Mouse (Mus musculus) neural tube, embryonic 11.5 days (tissue): Measurements from ENCODE around the gene Prkag1. TPM values are rescaled to one million over a fixed set of nuclear protein-coding genes. Genes with fewer than 3 reads are reported as not detected.

Experiments
- ATAC-seq: fragments of 200-750 bp; cut with Nextera tagmentation; 2 replicates; pipeline ENCODE4 v1.8.0; 2017; ENCODE audit warnings: moderate number of reproducible peaks, mild to moderate bottlenecking, moderate TSS enrichment, moderate library complexity; ENCODE audit not compliant: insufficient read depth, low FRiP score, low TSS enrichment
- DNase-seq: peaks from one replicate; pipeline ENCODE4 v3.0.0-alpha.2; 2015; ENCODE audit warnings: low spot score
- H3K27ac ChIP-seq: fragments of 300-500 bp; sonication (generic); 2 replicates; pipeline ENCODE4 v1.5.1; 2014; ENCODE audit warnings: low read depth, mild to moderate bottlenecking, low read length
- H3K27me3 ChIP-seq: fragments of 300-500 bp; sonication (generic); 2 replicates; pipeline ENCODE4 v1.6.1; 2014; ENCODE audit warnings: mild to moderate bottlenecking, low read length, mixed read lengths; ENCODE audit not compliant: control insufficient read depth, insufficient read depth
- H3K36me3 ChIP-seq: fragments of 300-500 bp; sonication (generic); 2 replicates; pipeline ENCODE4 v1.6.1; 2014; ENCODE audit warnings: mild to moderate bottlenecking, low read length, moderate library complexity, mixed read lengths; ENCODE audit not compliant: control insufficient read depth, insufficient read depth
- H3K4me1 ChIP-seq: fragments of 300-500 bp; sonication (generic); 2 replicates; pipeline ENCODE4 v1.6.1; 2014; ENCODE audit warnings: low read length, mixed read lengths; ENCODE audit not compliant: control insufficient read depth, insufficient read depth
- H3K4me2 ChIP-seq: fragments of 300-500 bp; sonication (generic); 2 replicates; pipeline ENCODE4 v1.6.1; 2014; ENCODE audit warnings: low read depth, mild to moderate bottlenecking, moderate library complexity
- H3K4me3 ChIP-seq: fragments of 300-500 bp; sonication (generic); 2 replicates; pipeline ENCODE4 v1.5.1; 2014; ENCODE audit warnings: low read depth, low read length
- H3K9ac ChIP-seq: fragments of 300-500 bp; sonication (generic); 2 replicates; pipeline ENCODE4 v1.6.1; 2014; ENCODE audit warnings: mild to moderate bottlenecking, low read length
- H3K9me3 ChIP-seq: fragments of 300-500 bp; sonication (generic); 2 replicates; pipeline ENCODE4 v1.6.1; 2016; ENCODE audit warnings: low read length; ENCODE audit not compliant: control insufficient read depth
- WGBS: fragments of 180-500 bp; shearing (Covaris S2); extraction: QIAGEN DNeasy Blood & Tissue Kit; methylation state at CpG from one replicate; pipeline ENCODE4 v1.1.7; 2014; 5-methylcytosine and 5-hydroxymethylcytosine counted together
- polyA plus RNA-seq: library from polyadenylated mRNA; unstranded; fragments of >200 nt; fragmentation: Nextera tagmentation; extraction: Ambion mirVana; gene quantifications from 2 replicates; pipeline ENCODE4 v1.2.1, GENCODE M21; 2014

Prkag1 gene
- polyA plus RNA-seq, 1 experiment from 2014 or later, result 73.1 TPM

DNA sequence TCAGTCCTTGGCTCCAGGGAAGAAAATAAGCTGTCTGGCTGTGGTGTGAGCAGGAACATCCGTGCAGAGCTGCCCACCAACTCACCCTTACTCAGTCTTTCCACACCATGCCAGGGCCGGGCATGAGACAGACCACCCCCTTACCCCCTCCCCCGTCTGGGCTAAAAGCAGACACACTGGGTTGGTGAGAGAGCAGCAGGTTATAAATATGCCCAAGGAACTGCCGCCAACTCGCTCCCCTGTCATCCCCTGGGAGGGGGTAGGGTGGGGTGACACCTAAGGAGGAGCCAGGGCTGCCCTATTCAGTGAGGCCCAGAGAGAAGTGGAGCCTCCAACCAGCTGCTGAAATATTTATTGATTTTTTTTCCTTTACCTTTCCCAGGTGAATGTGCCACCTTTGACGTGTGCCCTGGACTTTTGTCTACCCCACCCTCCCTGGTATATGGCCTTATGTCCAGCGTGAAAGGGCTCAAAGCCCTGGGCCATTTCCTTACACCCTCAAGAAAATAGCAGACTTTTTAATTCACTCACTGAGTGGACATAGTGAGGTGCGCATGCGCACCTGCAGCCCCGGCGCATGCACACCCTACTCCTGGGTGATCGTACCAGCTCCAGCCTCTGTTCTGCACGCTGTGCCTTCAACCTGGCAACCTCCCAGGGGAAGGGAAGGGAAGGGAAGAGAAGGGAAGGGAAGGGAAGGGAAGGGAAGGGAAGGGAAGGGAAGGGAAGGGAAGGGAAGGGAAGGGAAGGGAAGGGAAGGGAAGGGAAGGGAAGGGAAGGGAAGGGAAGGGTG lies 34.3 kb downstream of the Prkag1 start:
- no peak overlapping the region for H3K4me3 ChIP-seq
- no peaks in the 10 kb centered on the region for H3K36me3 ChIP-seq
- no peak overlapping the region; the same call in 1 of the 2 replicates for H3K4me2 ChIP-seq
- peaks cover 29% of the 10 kb centered on the region for H3K4me1 ChIP-seq
- no peak for ATAC-seq
- peak; percentile 57 for DNase-seq
- no peak overlapping the region for H3K27ac ChIP-seq
- peak overlapping the region; percentile 18; the same call in 1 of the 2 replicates for H3K9ac ChIP-seq
- peaks cover 93% of the 10 kb centered on the region for H3K27me3 ChIP-seq
- no peaks in the 10 kb centered on the region for H3K9me3 ChIP-seq
- 4% methylated on average over 12 of the region's 13 CpGs for whole genome bisulfite sequencing

DNA sequence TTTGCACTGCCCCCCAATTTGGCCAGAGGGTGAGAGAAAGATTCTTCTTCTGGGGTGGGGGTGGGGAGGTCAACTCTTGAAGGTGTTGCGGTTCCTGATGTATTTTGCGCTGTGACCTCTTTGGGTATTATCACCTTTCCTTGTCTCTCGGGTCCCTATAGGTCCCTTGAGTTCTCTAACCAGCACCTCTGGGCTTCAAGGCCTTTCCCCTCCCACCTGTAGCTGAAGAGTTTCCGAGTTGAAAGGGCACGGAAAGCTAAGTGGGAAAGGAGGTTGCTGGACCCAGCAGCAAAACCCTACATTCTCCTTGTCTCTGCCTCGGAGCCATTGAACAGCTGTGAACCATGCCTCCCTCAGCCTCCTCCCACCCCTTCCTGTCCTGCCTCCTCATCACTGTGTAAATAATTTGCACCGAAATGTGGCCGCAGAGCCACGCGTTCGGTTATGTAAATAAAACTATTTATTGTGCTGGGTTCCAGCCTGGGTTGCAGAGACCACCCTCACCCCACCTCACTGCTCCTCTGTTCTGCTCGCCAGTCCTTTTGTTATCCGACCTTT lies 38.1 kb downstream of the Prkag1 start:
- Histone ChIP-seq H3K4me3 (peak overlapping the region; percentile 23), H3K9ac (no peak overlapping the region), H3K27ac (no peak overlapping the region), H3K27me3 (peaks cover 96% of the 10 kb centered on the region), H3K4me1 (peaks cover 30% of the 10 kb centered on the region), H3K36me3 (no peaks in the 10 kb centered on the region; the same call in 1 of the 2 replicates), H3K4me2 (peak overlapping the region; percentile 31), H3K9me3 (no peaks in the 10 kb centered on the region)
- no peak for ATAC-seq
- WGBS, result 4% methylated on average over 13 of the region's 13 CpGs
- peak; percentile 28 for DNase-seq

GRCm38 (mm10) chr15:98792233-98793020 lies 38.9 kb downstream of the Prkag1 start:
- DNase-seq (peak; percentile 35), ATAC-seq (no peak)
- WGBS, result 1% methylated on average over 74 of the region's 75 CpGs
- no peak overlapping the region for H3K27ac ChIP-seq
- peaks cover 96% of the 10 kb centered on the region for H3K27me3 ChIP-seq
- H3K4me1 ChIP-seq, result peaks cover 30% of the 10 kb centered on the region
- peak overlapping the region; percentile 23 for H3K4me3 ChIP-seq
- H3K9ac ChIP-seq, result 0 out of 2 replicates have a peak overlapping the region, but pooled peaks have one; percentile 4
- H3K4me2 ChIP-seq, result peak overlapping the region; percentile 31
- H3K9me3 ChIP-seq, result no peaks in the 10 kb centered on the region
- no peaks in the 10 kb centered on the region; the same call in 1 of the 2 replicates for H3K36me3 ChIP-seq

DNA sequence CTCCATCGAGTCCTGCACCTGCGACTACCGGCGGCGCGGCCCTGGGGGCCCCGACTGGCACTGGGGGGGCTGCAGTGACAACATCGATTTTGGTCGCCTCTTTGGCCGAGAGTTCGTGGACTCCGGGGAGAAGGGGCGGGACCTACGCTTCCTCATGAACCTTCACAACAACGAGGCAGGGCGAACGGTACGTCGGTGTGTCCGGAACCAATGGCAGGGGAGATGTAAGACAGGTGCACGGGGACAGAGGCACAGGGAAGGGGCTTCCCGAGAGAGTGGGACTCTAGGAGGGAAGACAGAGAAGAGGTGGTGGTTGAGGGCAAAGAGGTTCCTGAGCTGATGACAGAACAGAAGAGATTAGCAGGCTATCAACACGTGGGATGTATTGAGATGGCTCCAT lies 39.5 kb downstream of the Prkag1 start:
- ATAC-seq, result no peak
- peak overlapping the region; percentile 25; the same call in 1 of the 2 replicates for H3K4me2 ChIP-seq
- H3K9me3 ChIP-seq, result no peaks in the 10 kb centered on the region

GRCm38 (mm10) chr15:98791221-98791620 lies 40.1 kb downstream of the Prkag1 start:
- H3K9ac ChIP-seq, result peak overlapping the region; percentile 26
- H3K4me3 ChIP-seq, result peak overlapping the region; percentile 27
- peaks cover 20% of the 10 kb centered on the region; the same call in 1 of the 2 replicates for H3K4me1 ChIP-seq
- H3K36me3 ChIP-seq, result no peaks in the 10 kb centered on the region; the same call in 1 of the 2 replicates
- H3K27ac ChIP-seq, result no peak overlapping the region
- no peak for ATAC-seq
- no peaks in the 10 kb centered on the region for H3K9me3 ChIP-seq
- H3K4me2 ChIP-seq, result peak overlapping the region; percentile 25
- DNase-seq, result peak; percentile 49
- peaks cover 88% of the 10 kb centered on the region for H3K27me3 ChIP-seq
- 1% methylated on average over 12 of the region's 12 CpGs for WGBS

More for the DNA sequence above, 39.5 kb downstream of the Prkag1 start:
- Histone ChIP-seq H3K9ac (no peak overlapping the region; the same call in 1 of the 2 replicates), H3K27me3 (peaks cover 94% of the 10 kb centered on the region), H3K27ac (no peak overlapping the region), H3K4me3 (peak overlapping the region; percentile 27), H3K4me1 (peaks cover 25% of the 10 kb centered on the region), H3K36me3 (no peaks in the 10 kb centered on the region; the same call in 1 of the 2 replicates)
- under 1% methylated on average over 23 of the region's 23 CpGs for WGBS
- DNase-seq, result peak; percentile 13

DNA sequence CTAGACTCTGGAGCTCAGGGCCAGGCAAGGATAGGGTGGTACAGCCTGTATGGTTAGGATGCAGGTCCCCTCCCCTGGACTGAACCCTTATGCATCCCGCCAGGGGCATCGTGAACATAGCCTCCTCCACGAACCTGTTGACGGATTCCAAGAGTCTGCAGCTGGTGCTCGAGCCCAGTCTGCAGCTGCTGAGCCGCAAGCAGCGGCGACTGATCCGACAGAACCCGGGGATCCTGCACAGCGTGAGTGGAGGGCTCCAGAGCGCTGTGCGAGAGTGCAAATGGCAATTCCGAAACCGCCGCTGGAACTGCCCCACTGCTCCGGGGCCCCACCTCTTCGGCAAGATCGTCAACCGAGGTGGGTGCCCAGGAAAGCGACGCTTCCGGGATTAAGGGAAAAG lies 40.6 kb downstream of the Prkag1 start:
- peak overlapping the region; percentile 25 for H3K4me2 ChIP-seq
- H3K9me3 ChIP-seq, result no peaks in the 10 kb centered on the region
- 0% methylated on average over 23 of the region's 23 CpGs for WGBS
- DNase-seq, result no peak
- peaks cover 83% of the 10 kb centered on the region for H3K27me3 ChIP-seq
- H3K4me1 ChIP-seq, result peaks cover 20% of the 10 kb centered on the region; the same call in 1 of the 2 replicates
- H3K27ac ChIP-seq, result no peak overlapping the region
- peak overlapping the region; percentile 27 for H3K4me3 ChIP-seq
- no peak for ATAC-seq
- peak overlapping the region; percentile 26 for H3K9ac ChIP-seq
- H3K36me3 ChIP-seq, result no peaks in the 10 kb centered on the region; the same call in 1 of the 2 replicates

GRCm38 (mm10) chr15:98789661-98790535 lies 41.4 kb downstream of the Prkag1 start, which contains the start of gene Wnt1:
Gene Wnt1, plus strand, starts transcription at chr15:98789857.
- H3K27ac ChIP-seq, result no peak within 1 kb of the TSS

More at GRCm38 (mm10) chr15:98789661-98790535, 41.4 kb downstream of the Prkag1 start, which contains the start of gene Wnt1:
- no peaks in the 10 kb centered on the region for H3K9me3 ChIP-seq
- WGBS, result 2% methylated on average over 51 of the region's 51 CpGs
- H3K4me1 ChIP-seq, result peaks cover 20% of the 10 kb centered on the region; the same call in 1 of the 2 replicates
- H3K36me3 ChIP-seq, result no peaks in the 10 kb centered on the region; the same call in 1 of the 2 replicates
- peak within 1 kb of the TSS; percentile 26; the same call in 1 of the 2 replicates for H3K9ac ChIP-seq
- peak within 1 kb of the TSS; percentile 27 for H3K4me3 ChIP-seq
- no peak for ATAC-seq
- peak within 1 kb of the TSS; percentile 25 for H3K4me2 ChIP-seq
- DNase-seq, result peak; percentile 71
- H3K27me3 ChIP-seq, result peaks cover 77% of the 10 kb centered on the region
